Mouse (Mus musculus) olfactory bulb, adult 2 months (tissue): Measurements from ENCODE around the gene Dcaf8.

Source experiments
- CTCF ChIP-seq: fragments of 200-500 bp; IDR thresholded peaks from 2 replicates; pipeline ENCODE4 v1.5.1; 2012; ENCODE audit warnings: low read depth, mild to moderate bottlenecking, low read length, moderate library complexity; ENCODE audit not compliant: insufficient read depth
- POLR2A ChIP-seq: fragments of 200-500 bp; IDR thresholded peaks from 2 replicates; pipeline ENCODE4 v1.6.1; 2012; ENCODE audit warnings: mild to moderate bottlenecking, low read depth, low read length, moderate library complexity; ENCODE audit not compliant: insufficient read depth

DNA sequence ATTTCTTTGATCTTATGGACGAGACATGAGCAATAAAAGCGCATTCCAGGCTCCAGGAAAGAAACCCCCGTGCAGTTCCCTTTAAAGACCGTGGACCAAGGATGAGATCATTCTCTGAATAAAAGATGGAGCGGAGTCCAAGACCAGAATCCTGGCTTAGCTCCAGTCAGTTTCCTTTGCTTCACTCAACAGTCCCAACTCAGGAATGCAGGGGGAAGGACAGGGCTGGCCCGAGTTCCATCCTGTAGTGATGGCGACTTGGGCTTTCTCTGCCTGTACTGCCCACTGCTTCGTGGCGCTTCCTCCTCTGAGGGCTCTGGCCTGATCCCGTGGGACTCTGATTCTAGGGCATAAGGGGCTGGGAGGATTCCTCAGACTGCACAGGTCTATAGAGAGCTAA lies 72.5 kb downstream of the Dcaf8 start:
- TF ChIP-seq CTCF, result no peak
- TF ChIP-seq POLR2A, result no peak
